Mouse (Mus musculus) brain, embryonic 14.5 days (tissue): ENCODE data around the gene Lad1.

ENCODE experiments used
- CTCF ChIP-seq: fragments of 200-500 bp; IDR thresholded peaks from 2 replicates; pipeline ENCODE4 v1.5.1; 2012; ENCODE audit warnings: inconsistent platforms, mild to moderate bottlenecking, moderate library complexity, borderline replicate concordance; ENCODE audit not compliant: insufficient read depth, insufficient read length; ENCODE audit errors: extremely low read depth
- POLR2A ChIP-seq: fragments of 200-500 bp; IDR thresholded peaks from 2 replicates; pipeline ENCODE4 v1.6.1; 2012; ENCODE audit warnings: mild to moderate bottlenecking, inconsistent platforms, borderline replicate concordance; ENCODE audit not compliant: poor library complexity, insufficient read depth, insufficient read length, severe bottlenecking; ENCODE audit errors: extremely low read depth

- TF ChIP-seq CTCF (no peak), POLR2A (no peak)
Observed at GRCm38 (mm10) chr1:135863786-135864335, 45.5 kb downstream of the Lad1 start.
